Mouse (Mus musculus) liver, postnatal 0 days (tissue): ENCODE measurements around the gene Sh3gl1. TPM values are rescaled to one million over a fixed set of nuclear protein-coding genes. Genes with fewer than 3 reads are reported as not detected.

Experiments used
- ATAC-seq: fragments of 200-750 bp; cut with Nextera tagmentation; 2 replicates; pipeline ENCODE4 v1.8.0; 2017; ENCODE audit warnings: mild to moderate bottlenecking, moderate library complexity
- DNase-seq: peaks from one replicate; pipeline ENCODE4 v3.0.0-alpha.2; 2016
- H3K27ac ChIP-seq: fragments of 300-500 bp; sonication (generic); 2 replicates; pipeline ENCODE4 v1.5.1; 2014; ENCODE audit warnings: antibody characterized with exemption, moderate library complexity, mild to moderate bottlenecking, low read depth
- H3K27me3 ChIP-seq: fragments of 300-500 bp; sonication (generic); 2 replicates; pipeline ENCODE4 v1.6.1; 2014; ENCODE audit warnings: low read length, control low read depth, mixed read lengths; ENCODE audit not compliant: insufficient read depth
- H3K36me3 ChIP-seq: fragments of 300-500 bp; sonication (generic); replicated peaks from 2 replicates; pipeline ENCODE4 v1.6.1; 2014; ENCODE audit warnings: mild to moderate bottlenecking, control low read depth, low read length, moderate library complexity, mixed read lengths; ENCODE audit not compliant: insufficient read depth
- H3K4me1 ChIP-seq: fragments of 300-500 bp; sonication (generic); 2 replicates; pipeline ENCODE4 v1.6.1; 2014; ENCODE audit warnings: antibody characterized with exemption, mild to moderate bottlenecking, control low read depth; ENCODE audit not compliant: insufficient read depth
- H3K4me2 ChIP-seq: fragments of 300-500 bp; sonication (generic); 2 replicates; pipeline ENCODE4 v1.6.1; 2014; ENCODE audit warnings: low read depth, mild to moderate bottlenecking, low read length, moderate library complexity, mixed read lengths
- H3K4me3 ChIP-seq: fragments of 300-500 bp; sonication (generic); 2 replicates; pipeline ENCODE4 v1.5.1; 2014; ENCODE audit warnings: low read depth, low read length
- H3K9ac ChIP-seq: fragments of 300-500 bp; sonication (generic); replicated peaks from 2 replicates; pipeline ENCODE4 v1.6.1; 2014; ENCODE audit warnings: mild to moderate bottlenecking, moderate library complexity
- H3K9me3 ChIP-seq: fragments of 300-500 bp; sonication (generic); 2 replicates; pipeline ENCODE4 v1.6.1; 2016; ENCODE audit warnings: mild to moderate bottlenecking, control low read depth, low read length, mixed read lengths
- CTCF ChIP-seq: sonication (generic); IDR thresholded peaks from 2 replicates; pipeline ENCODE4 v1.5.1; 2016; ENCODE audit warnings: antibody characterized with exemption, low read depth
- EP300 ChIP-seq: IDR thresholded peaks from 2 replicates; pipeline ENCODE4 v1.6.1; 2016; ENCODE audit warnings: antibody characterized with exemption, low read depth, mild to moderate bottlenecking
- WGBS: fragments of 180-500 bp; shearing (Covaris S2); extraction: QIAGEN DNeasy Blood & Tissue Kit; methylation state at CpG from one replicate; pipeline ENCODE4 v1.1.7; 2014; ENCODE audit not compliant: insufficient replicate concordance; 5-methylcytosine and 5-hydroxymethylcytosine counted together
- polyA plus RNA-seq: library from polyadenylated mRNA; unstranded; fragments of >200 nt; fragmentation: Nextera tagmentation; extraction: Ambion mirVana; gene quantifications from 2 replicates; pipeline ENCODE4 v1.2.1, GENCODE M21; 2015

Gene Sh3gl1
- polyA plus RNA-seq, 1 experiment from 2014 or later = 35.9 TPM

DNA sequence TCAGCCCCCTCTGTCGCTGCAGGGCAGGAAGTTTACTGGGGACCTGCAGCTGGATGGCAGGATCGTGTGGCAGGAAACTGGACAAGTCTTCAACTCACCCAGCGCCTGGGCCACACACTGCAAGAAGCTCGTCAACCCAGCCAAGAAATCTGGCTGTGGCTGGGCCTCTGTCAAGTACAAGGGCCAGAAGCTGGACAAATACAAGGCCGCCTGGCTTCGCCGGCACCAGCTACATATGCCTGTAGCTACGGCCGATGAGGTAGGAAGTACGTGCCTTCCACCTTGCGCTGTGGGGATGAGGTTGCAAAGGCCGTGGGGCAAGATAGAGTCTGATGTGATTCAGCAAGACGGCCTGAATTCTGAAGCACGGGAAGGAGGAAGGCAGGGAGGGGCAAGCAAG is 26.2 kb downstream of the Sh3gl1 start:
- H3K36me3 ChIP-seq = peaks cover 13% of the 10 kb centered on the region
- no peak overlapping the region for H3K27ac ChIP-seq
- no peak for TF ChIP-seq EP300
- TF ChIP-seq CTCF = no peak
- peak overlapping the region; percentile 98 for H3K4me2 ChIP-seq
- H3K4me1 ChIP-seq = peaks cover 27% of the 10 kb centered on the region
- DNase-seq (no peak), ATAC-seq (no peak)
- no peak overlapping the region for H3K4me3 ChIP-seq
- 68% methylated on average over 14 of the region's 14 CpGs for WGBS
- no peaks in the 10 kb centered on the region for H3K9me3 ChIP-seq
- no peaks in the 10 kb centered on the region for H3K27me3 ChIP-seq
- peak overlapping the region; percentile 31; the same call in 1 of the 2 replicates for H3K9ac ChIP-seq

DNA sequence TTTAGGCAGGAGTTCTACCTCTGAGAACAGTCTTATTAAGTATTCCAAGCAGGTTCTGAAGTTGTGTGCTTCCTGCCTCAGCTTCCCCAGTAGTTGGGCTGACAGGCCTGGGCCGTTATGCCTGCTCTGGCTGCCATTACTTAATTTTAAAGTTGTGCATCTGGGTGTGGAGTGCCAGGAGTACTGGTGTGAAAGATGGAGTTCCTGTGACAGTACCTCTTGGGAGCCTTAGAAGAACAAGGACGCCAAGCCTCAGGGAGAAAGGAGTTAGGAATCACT is 26.5 kb downstream of the Sh3gl1 start:
- H3K36me3 ChIP-seq = peaks cover 11% of the 10 kb centered on the region
- TF ChIP-seq CTCF = 0 out of 2 replicates have a peak, but pooled peaks have one; percentile 1
- no peak for TF ChIP-seq EP300
- peak overlapping the region; percentile 79 for H3K4me3 ChIP-seq
- peak overlapping the region; percentile 98 for H3K4me2 ChIP-seq
- no peak for ATAC-seq
- H3K27me3 ChIP-seq = no peaks in the 10 kb centered on the region
- H3K9ac ChIP-seq = peak overlapping the region; percentile 31; the same call in 1 of the 2 replicates
- WGBS = 56% methylated on average over 2 of the region's 2 CpGs
- peaks cover 28% of the 10 kb centered on the region for H3K4me1 ChIP-seq
- no peaks in the 10 kb centered on the region for H3K9me3 ChIP-seq
- no peak for DNase-seq
- no peak overlapping the region for H3K27ac ChIP-seq

DNA sequence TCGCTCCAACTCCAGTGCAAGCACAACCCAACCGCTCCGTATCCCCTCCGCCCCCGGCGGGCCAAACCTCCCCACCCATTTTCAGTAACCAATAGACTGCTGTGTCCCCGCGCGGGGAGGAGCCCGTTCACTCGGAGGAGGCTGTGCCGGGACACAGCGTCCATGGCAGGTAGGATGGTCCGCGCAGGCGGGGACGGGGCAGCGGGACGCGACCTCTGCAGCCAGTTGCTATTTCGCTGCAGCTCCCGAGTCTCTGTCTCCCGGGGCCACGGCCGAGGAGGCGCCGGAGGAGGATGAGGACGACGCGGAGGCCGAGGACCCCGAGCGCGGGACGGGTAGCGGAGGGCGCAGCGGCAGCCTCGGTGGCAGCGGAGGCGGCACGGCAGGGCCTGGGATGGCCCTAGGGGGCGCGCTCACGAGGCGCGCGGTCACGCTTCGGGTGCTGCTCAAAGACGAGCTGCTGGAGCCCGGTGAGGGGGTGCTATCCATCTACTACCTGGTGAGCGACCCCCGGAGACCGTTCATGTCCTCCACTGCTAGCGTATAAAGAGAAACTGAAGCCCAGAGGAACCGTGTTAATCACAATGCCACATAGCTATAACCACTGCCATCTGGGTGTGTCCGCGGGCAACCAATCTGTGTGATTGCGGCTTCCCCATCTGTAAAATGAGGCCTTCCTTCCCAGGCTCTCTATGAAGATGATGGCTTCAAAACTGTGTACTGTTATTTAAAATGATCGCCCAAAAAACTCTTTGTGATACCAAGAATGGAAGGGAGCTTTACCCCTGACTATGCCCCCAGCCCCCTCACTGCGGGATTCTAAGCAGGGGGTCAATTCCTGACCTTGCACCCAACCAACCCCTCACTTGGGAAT is 27.1 kb downstream of the Sh3gl1 start:
- H3K36me3 ChIP-seq = peaks cover 11% of the 10 kb centered on the region
- peak overlapping the region; percentile 79 for H3K27ac ChIP-seq
- peak overlapping the region; percentile 79 for H3K4me3 ChIP-seq
- WGBS = 1% methylated on average over 50 of the region's 62 CpGs
- peak; percentile 87 for ATAC-seq
- H3K9me3 ChIP-seq = no peaks in the 10 kb centered on the region
- peaks cover 28% of the 10 kb centered on the region for H3K4me1 ChIP-seq
- DNase-seq = peak; percentile 91
- H3K27me3 ChIP-seq = no peaks in the 10 kb centered on the region
- peak overlapping the region; percentile 68 for H3K9ac ChIP-seq
- no peak for TF ChIP-seq EP300
- TF ChIP-seq CTCF = peak; percentile 61
- peak overlapping the region; percentile 98 for H3K4me2 ChIP-seq

DNA sequence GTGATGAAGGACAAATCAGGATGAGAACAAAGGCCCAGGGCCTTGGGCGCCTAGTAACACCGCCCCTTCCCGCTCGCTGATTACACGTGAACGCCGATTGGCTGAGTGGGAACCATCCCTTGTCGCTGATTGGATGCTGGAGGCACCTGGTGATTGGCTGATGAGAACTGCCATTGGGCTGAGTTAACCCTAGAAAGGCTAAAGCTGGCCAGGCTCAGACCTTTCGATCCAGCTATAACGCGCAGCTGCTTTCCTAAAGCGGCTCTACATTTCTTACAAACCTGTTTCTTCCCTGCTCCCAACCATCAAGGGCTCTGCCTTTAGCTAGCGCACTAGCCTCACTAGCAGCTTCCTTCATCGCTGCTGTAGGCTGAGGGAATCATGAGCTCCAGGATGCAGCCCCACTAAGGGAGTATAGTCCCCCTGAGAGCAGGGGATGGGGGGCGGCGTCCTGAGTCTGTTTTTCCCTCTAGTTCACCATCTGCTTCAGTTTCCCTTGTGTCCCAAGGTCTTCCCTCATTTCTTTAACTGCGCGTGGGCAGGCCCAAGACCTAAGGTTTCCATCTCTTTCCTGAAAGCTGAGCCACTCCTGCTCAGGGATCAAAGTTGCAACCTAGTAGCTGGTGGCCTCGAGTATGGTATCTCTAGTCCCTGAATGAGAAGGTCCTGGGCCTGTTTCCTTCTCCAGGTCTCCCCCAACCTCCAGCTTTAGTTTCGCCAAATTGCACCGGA is 27.9 kb downstream of the Sh3gl1 start:
- no peak for TF ChIP-seq CTCF
- DNase-seq = peak; percentile 90
- ATAC-seq = peak; percentile 84
- Histone ChIP-seq H3K4me3 (peak overlapping the region; percentile 79), H3K27ac (peak overlapping the region; percentile 79), H3K9ac (peak overlapping the region; percentile 68), H3K9me3 (no peaks in the 10 kb centered on the region), H3K36me3 (peaks cover 11% of the 10 kb centered on the region), H3K4me1 (peaks cover 28% of the 10 kb centered on the region), H3K27me3 (no peaks in the 10 kb centered on the region), H3K4me2 (peak overlapping the region; percentile 98)
- WGBS = 0% methylated on average over 21 of the region's 21 CpGs

DNA sequence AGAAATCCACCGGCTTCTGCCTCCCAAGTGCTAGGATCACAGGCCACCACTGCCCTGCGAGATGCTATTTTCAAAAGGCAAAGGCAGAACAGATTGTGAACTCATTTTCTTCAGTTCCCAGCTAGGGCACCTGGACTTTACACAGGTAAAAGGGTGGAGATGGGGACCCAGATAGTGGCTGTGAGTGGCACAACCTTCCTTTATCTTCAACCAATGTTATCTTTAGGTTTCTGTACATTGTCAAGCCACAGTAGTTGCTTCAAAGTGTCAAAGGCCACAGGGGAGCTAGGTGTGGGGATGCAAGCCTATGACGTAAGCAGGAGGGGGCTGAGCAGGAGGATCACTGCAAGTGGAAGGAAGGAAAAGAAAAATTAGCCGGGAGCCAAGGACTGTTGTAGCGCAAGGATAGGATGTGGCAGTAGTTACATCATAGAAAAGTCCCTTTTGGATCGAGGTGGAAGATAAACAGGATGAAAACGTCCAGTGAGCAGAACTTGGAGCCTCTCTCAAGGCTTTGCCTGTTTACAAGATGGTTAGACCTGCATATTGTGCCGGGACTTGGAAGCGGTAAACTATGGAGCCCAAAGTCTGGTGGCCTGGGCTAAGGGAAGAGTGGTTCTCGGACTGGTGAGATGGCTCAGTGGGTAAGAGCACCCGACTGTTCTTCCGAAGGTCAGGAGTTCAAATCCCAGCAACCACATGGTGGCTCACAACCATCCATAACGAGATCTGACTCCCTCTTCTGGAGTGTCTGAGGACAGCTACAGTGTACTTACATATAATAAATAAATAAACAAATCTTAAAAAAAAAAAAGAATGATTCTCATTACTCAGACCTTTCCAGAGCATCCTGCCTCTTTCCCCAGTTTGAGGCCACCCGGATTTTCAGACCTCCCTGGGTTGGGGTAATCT is 28.7 kb downstream of the Sh3gl1 start:
- H3K4me3 ChIP-seq = peak overlapping the region; percentile 79; the same call in 1 of the 2 replicates
- 36% methylated on average over 13 of the region's 14 CpGs for WGBS
- peaks cover 28% of the 10 kb centered on the region for H3K4me1 ChIP-seq
- peak overlapping the region; percentile 98 for H3K4me2 ChIP-seq
- ATAC-seq (peak; percentile 10), DNase-seq (no peak)
- H3K9ac ChIP-seq = no peak overlapping the region
- H3K36me3 ChIP-seq = peaks cover 8% of the 10 kb centered on the region
- TF ChIP-seq CTCF (0 out of 2 replicates have a peak, but pooled peaks have one; percentile 8), EP300 (no peak)
- H3K27ac ChIP-seq = peak overlapping the region; percentile 79
- no peaks in the 10 kb centered on the region for H3K27me3 ChIP-seq
- no peaks in the 10 kb centered on the region for H3K9me3 ChIP-seq
